Mouse (Mus musculus) skeletal muscle tissue, postnatal 0 days (tissue): ENCODE results near the gene Slc46a1. TPM values are rescaled to one million over a fixed set of nuclear protein-coding genes. Genes with fewer than 3 reads are reported as not detected.

Source experiments
- polyA plus RNA-seq: library from polyadenylated mRNA; unstranded; fragments of >200 nt; fragmentation: Nextera tagmentation; extraction: Ambion mirVana; gene quantifications from 2 replicates; pipeline ENCODE4 v1.2.1, GENCODE M21; 2015

The Slc46a1 gene
- 3.1 and 4.9 TPM in 2 replicates for polyA plus RNA-seq

DNA sequence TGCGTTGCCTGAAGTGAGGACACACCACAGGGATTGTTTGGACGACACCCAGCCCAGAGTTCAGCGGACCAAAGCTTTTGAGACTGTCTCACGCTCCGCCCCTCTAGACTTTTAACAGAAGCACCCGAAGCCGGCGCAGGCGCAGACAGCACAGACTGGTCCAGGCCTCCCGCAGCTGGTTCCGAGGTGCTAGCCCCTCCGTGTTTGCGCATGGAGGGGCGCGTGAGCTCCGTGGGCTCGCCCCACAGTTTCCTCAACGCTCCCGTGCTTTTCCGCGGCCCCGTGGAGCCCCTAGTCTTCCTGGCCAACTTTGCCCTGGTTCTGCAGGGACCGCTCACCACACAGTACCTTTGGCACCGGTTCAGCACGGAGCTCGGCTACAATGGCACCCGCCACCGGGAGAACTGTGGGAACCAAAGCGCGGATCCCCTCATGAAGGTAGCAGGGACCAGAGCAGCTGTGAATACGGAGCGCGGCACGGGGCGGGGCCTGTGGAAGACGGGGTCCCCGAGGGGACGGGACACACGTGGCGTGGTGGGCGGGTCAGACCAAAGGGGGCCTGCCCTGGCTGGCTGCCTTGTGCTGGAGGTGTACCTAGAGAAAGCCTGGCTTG lies at the start of gene Slc46a1:
Gene Slc46a1, plus strand, starts transcription at position 130 of the 613 bp plus-strand sequence.

DNA sequence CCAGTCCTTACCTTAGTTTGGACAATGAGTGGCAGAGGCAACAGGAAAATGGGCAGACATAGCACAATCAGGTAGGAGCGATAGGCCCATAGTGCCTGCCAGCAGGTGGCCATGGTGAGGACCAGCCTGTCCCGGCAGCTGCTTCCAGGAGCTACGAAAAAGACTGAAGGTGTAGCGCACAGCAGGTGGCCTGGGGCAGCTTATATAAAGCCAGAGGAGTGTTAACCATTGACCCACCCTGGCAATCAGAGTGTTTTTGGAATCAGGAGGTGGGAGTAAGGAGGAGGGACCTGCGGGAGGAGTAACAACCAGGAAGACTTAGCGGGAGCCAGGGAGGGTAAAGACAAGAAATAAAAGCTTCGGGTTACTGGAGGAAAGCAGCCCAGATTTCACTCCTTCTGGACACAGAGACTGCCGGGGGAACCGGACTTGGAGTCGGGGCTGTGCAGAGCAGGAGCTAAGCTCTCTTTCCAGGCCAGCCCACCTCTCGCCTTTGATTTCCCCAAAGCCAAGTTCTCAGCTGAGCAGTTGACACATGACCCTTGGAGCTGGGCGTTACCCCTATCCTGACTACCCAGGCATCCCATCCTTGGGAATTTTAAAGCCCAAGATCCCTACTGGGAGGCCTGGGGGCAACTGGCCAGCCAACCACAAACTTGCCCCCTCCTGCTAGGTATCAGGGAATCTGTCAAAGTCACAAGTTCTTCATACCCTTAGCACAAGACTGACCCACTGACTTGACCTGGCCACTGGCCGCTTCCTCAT lies 43.3 kb upstream of the Slc46a1 start, which contains the start of gene Slc13a2:
Gene Slc13a2, minus strand, starts transcription at position 163 of the 765 bp plus-strand sequence.

DNA sequence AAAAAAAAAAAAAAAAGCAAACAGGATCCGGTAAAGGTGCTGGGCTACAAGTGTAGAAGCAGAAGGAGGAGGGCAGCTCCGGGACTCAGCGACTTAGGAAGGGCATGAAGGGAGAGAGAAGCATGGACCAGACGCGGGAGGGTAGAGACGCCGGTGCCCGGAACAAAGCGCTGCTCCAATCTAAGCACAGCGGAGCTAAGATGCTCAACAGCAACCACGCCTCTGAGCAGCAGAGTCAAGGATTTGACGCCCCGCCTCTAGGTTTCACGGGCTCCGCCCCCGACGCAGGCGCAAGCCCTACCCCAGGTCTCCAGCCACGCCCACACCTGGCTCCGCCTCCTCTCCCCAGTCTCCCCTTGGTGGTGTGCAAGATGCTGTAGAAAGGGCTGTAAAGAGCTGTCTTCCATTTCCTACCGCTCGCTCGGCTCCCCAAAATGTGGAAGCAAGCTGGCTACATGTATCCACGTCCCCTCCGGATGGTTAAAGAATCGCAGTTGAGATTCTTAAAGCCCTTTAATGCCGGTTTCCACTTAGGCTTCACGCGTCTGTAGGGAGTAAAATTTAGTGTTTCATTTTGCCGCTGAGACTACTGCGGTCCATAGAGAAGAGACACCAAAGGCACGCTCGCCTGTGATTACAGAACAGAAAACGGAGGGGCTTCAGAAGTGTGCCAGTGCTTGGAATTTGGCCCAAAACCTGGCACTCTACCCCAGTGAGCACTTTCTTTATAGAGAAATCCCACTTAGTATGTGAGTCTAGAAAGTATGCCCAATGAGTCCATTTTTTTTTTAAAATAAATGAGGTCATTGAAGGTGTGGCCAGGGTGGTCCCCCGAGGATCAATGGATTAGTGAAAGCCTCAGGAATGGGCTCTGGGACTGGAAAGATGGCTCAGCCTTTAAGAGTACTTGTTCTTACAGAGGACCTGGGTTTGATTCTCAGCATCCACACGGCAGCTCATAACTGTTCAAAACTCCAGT lies 32.3 kb downstream of the Slc46a1 start, which contains the start of gene Sarm1:
Gene Sarm1, minus strand, starts transcription at position 211 of the 979 bp plus-strand sequence.

DNA sequence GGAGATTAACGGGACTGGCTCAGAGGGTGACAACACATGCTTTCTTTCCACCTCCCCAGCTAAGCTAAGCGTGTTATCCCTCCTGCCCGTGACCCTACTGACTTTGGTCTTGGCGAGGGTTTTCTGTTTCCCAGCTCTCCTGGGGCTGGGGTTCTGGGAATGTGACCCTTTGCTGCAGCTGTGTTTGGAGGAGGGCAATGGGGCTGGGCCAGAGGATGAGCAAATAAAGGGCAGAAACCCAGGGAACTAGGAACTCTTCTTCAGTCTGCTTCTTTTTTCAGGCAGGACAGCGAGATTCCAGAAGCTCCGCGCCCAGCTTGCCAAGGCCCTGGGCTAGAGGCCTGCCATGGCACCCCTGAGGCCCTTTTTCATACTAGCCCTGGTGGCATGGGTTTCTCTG lies 33.5 kb downstream of the Slc46a1 start, which contains the start of gene Vtn:
Gene Vtn, plus strand, starts transcription at position 88 of the 400 bp plus-strand sequence.

DNA sequence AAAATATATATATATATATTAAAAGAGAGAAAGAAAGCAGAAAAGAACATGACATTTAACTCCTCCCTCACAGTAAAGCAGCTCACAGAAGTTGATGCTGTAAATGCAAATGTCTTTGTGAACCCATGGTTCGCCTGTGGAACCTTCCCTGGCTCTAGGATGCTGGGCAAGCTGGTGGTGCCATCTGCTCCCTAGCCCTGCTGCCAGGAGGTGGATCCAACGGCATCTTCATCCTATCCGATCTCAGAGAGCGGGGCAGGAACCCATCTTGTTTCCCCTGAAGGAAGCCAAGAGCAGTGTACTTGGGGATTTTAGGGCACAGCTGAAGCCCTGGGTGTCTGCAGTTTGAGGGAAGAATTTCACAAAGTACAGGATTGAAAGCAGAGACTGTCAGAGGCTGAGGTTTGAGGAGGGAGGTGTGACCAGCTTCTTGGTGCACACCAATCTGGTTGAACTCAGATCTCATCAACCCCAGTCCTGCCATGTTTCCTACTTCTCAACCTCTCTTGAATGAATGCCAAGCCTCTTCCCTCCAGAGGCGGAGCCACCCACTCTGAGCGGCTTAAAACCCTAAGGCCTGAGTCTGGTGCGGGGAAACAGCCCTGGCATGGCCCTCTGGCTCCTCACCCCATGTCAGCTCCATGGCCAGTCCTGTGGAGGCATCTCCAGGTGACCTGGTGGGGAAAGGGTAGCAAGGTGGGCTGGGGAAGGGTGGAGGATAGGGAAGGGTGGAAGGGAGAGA lies 37.6 kb downstream of the Slc46a1 start, which contains the start of gene Sebox:
Gene Sebox, plus strand, starts transcription at position 539 of the 742 bp plus-strand sequence.

DNA sequence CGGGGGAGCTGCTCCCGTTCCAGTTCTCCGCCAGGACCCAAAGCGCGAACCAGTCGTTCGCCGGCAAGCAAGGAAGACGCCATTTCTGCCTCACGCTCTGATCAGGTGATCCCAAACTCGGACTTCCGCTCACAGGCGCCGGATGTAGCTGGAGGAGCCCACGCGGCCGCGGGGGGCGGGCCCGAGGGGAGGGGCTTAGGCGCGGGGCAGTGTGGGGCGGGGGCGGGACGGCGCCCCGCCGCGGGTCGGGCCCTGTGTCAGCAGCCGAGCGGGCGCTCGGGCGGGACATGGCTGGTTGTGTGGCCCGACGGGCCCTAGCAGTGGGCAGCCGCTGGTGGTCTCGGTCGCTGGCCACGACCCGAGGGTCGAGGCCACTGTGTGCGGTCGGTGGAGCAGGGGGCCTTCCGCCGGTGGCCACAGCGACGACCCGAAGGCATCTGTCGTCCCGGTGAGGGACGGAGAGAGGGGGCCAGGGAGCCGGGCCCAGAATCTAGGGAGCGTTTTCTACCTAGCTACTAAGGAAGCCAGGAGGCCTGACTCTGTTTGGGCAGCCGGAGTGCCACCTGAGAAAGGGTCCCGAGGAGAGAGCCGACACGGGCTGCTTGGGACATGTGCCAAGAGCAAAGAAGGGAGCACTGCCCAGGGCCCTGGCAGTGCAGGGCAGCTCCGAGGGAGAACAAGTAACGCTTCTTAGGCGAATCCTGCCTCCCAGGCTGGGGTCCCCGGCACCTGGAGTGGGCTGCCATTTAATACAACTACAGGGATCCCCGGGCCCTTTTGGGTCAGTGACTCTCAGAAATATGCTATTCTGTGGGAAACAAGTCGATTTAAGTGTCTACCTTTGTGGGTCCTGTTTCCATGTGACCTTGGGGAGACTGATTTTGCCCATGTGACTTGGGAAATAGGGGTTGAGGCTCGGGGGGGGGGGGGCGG lies 46.8 kb downstream of the Slc46a1 start, which contains the start of the genes Tmem199 and Poldip2:
Gene Tmem199, minus strand, starts transcription at position 148 of the 933 bp plus-strand sequence.
Gene Poldip2, plus strand, starts transcription at position 169 of the 933 bp plus-strand sequence.

Other genes starting within 250 kb of the Slc46a1 start
- 61.6 and 66.7 TPM in 2 replicates for gene Sdf2, start 220.0 kb upstream of the Slc46a1 start, polyA plus RNA-seq
- gene Supt6, start 219.7 kb upstream of the Slc46a1 start, polyA plus RNA-seq, result 11.2 and 12.2 TPM in 2 replicates
- 46.6 and 58.7 TPM in 2 replicates for gene 2610507B11Rik, start 203.9 kb upstream of the Slc46a1 start, polyA plus RNA-seq
- 0.09 TPM in 1 of 2 replicates, not detected in the other for gene BC030499, start 174.9 kb upstream of the Slc46a1 start, polyA plus RNA-seq
- 6.5 and 6.9 TPM in 2 replicates for gene Spag5, start 164.2 kb upstream of the Slc46a1 start, polyA plus RNA-seq
- 3.1 and 3.3 TPM in 2 replicates for gene Aldoc, start 142.7 kb upstream of the Slc46a1 start, polyA plus RNA-seq
- gene Pigs, start 137.3 kb upstream of the Slc46a1 start, polyA plus RNA-seq, result 26.4 and 29.1 TPM in 2 replicates
- gene Unc119, start 122.2 kb upstream of the Slc46a1 start, polyA plus RNA-seq, result 13.8 and 21.2 TPM in 2 replicates
- gene Foxn1, start 79.1 kb upstream of the Slc46a1 start, polyA plus RNA-seq, result 0.06 TPM in 1 of 2 replicates, not detected in the other
- gene Slc13a2, start 43.5 kb upstream of the Slc46a1 start, polyA plus RNA-seq, result 0.05 and 0.09 TPM in 2 replicates
- gene Sarm1, start 32.1 kb downstream of the Slc46a1 start, polyA plus RNA-seq, result 0.16 and 0.18 TPM in 2 replicates
- gene Vtn, start 33.4 kb downstream of the Slc46a1 start, polyA plus RNA-seq, result 14.2 and 14.8 TPM in 2 replicates
- gene Sebox, start 37.8 kb downstream of the Slc46a1 start, polyA plus RNA-seq, result not detected in 2 replicates
- gene Tmem199, start 46.5 kb downstream of the Slc46a1 start, polyA plus RNA-seq, result 20.8 and 21.6 TPM in 2 replicates
- gene Poldip2, start 46.5 kb downstream of the Slc46a1 start, polyA plus RNA-seq, result 161 and 164 TPM in 2 replicates
- 34.1 and 39.6 TPM in 2 replicates for gene Tnfaip1, start 70.6 kb downstream of the Slc46a1 start, polyA plus RNA-seq
- gene Ift20, start 70.7 kb downstream of the Slc46a1 start, polyA plus RNA-seq, result 82.6 and 110 TPM in 2 replicates
- 17.1 and 25.7 TPM in 2 replicates for gene Tmem97, start 85.1 kb downstream of the Slc46a1 start, polyA plus RNA-seq
- 3.9 and 4.9 TPM in 2 replicates for gene Nlk, start 231.7 kb downstream of the Slc46a1 start, polyA plus RNA-seq